Mouse (Mus musculus) cerebellum, postnatal 4 days (tissue): ENCODE measurements around the gene Bicdl1.

ENCODE experiments used
- DNase-seq, 2 experiments: peaks; one replicate each; pipeline ENCODE4 v3.0.0; 2022; ENCODE audit warnings: low spot score in 2 of 2, mixed read lengths in 1 of 2

The Bicdl1 gene

DNA sequence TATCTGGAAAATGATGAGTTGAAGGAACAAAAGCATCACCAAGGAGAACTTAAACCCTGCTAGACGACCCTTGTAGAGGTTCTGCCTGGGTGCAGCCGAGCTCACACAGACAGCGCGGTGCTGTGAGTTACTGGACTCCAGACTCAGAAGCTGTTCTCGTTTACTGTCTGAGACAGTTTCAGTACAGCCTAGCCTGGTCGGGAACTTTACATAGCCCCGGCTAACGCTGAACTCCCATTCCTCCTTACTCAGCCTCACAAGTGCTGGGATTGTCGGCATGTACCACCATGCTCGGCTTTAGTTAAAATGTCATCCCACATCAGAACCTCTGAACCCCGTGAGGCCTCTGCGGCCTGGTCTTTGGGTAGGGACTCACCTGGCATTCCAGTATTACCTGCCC is 62.4 kb downstream of the Bicdl1 start:
- DNase-seq = no peak

- no peak for DNase-seq
Measured at GRCm38 (mm10) chr5:115667894-115668293, 63.5 kb downstream of the Bicdl1 start.

DNA sequence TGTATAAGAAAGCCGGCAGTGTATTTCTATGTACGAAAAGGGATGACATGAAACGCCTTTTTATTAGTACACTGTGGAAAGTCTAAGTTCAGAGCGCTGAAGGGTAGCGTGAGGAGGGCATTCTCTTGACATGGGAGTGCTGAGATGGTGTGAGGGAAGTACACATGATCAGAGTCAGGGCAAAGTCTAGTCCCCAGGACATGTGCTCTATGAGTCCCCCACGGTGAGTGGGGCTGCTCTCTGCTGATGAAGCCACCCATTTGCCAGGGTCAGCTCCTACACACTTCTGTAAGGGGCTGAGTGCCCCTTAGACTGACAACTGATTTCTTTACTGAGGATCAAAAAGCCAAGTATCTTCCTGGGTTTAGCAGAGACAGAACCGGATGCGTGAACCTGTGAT is 64.2 kb downstream of the Bicdl1 start:
- DNase-seq = no peak

- DNase-seq = peak in 1 of 2 experiments; percentile 58
Measured at GRCm38 (mm10) chr5:115666366-115667065, 64.9 kb downstream of the Bicdl1 start.

GRCm38 (mm10) chr5:115662658-115663057 is 68.8 kb downstream of the Bicdl1 start:
- no peak for DNase-seq

GRCm38 (mm10) chr5:115658352-115658751 is 73.1 kb downstream of the Bicdl1 start:
- DNase-seq = no peak

DNA sequence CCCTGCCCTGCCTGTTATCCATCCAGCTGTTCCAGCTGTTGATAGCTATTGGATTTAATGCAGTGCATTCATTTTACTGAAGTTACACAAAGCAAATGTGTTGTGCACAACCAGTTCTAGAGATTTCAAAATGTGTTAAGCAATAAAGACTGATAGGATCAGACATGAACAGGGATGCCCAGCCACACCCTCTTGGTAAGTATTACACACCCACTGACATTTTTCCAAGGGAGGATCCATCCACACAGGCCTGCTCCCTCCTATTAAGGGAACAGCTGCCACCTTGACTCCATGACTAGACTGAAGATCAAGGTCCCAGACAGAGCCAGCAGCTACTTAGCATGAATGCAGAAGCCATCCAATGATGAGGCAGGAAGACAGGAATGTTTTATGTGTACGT is 74.2 kb downstream of the Bicdl1 start:
- no peak for DNase-seq

- no peak for DNase-seq
Measured at GRCm38 (mm10) chr5:115656677-115657076, 74.7 kb downstream of the Bicdl1 start.

GRCm38 (mm10) chr5:115653776-115654175 is 77.6 kb downstream of the Bicdl1 start:
- no peak for DNase-seq

- DNase-seq = peak; percentile 100
Measured at GRCm38 (mm10) chr5:115652681-115653575, 78.5 kb downstream of the Bicdl1 start.

- no peak for DNase-seq
Measured at GRCm38 (mm10) chr5:115651821-115652220, 79.6 kb downstream of the Bicdl1 start.

DNA sequence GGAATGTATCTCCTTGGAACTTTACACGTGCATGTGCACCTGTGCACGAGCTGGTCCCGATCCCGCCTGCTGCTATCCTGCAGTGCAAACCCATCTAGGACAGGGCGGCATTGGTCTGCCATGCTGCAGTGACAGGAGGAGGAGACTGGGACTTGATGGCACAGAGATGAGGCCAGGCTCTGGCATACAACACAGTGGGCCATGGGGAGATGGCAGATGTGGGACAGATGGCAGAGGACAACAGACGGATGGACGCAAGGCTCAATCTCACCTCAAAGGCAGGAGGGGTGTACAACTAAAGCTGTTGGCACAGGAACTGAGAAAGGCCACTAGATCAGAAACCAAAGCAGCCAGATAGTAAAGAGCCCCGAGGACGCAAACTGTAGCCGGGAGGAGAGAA is 80.5 kb downstream of the Bicdl1 start:
- no peak for DNase-seq

GRCm38 (mm10) chr5:115649699-115650098 is 81.7 kb downstream of the Bicdl1 start:
- DNase-seq = no peak

DNA sequence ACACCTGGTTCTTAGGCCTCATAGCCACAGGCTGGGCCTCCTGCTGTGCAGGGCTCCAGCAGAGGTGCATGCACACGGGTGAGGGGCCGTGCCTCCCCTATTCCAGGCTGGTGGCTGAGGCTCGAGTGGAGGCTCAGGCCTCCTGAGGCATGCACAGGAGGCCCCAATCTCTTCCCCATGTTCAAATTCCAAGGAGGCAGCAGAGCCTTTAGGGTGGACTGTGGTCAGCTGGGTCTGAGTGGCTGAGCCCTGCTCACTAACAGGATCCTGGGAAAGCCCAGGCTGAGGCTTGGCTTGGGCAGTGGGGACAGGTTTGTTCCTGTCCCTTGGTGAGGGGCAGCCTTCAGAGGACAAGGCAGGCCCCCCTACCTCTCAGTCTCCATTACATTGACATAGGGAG is 82.5 kb downstream of the Bicdl1 start:
- DNase-seq = no peak

DNA sequence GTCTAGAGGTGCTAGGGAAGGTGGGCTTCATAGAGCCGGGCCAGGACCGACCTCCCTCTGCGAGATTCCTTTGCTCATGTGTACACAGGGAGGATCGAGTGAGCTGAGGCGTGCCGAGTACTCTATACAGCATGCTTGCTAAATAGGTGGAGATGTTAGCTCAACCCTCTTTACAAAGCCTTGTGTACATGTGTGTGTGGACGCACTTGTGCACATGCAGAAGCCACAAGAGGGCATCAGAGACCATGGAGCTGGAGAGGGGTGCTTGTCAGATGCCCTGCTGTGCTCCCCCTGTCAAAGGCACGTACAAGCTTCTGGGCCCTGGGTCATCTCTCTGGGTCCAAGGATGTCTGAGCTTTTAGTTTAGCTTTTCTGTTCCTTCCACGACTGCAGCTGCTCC is 87.2 kb downstream of the Bicdl1 start:
- no peak for DNase-seq

- no peak for DNase-seq
Measured at GRCm38 (mm10) chr5:115635536-115635935, 95.9 kb downstream of the Bicdl1 start.

GRCm38 (mm10) chr5:115634046-115634445 is 97.4 kb downstream of the Bicdl1 start:
- no peak for DNase-seq

DNA sequence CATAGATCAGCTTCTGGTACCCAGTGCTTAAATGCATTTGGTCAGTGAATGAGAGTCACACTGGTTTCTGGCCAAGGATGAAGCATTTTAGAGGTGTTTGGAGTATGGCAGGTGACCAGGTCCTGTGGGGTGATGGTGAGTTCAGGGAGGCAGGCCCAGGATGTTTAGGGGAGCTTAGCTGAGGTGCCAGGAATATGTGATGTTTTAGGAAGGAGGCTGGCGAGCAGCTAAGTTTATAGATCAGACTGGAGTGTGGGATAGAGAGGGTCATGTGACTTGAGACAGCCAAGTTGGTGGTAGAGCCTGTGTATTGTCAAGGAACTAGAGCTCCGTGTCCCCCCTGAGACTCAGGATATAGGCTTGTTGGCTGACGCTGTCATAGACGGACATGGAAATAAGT is 98.4 kb downstream of the Bicdl1 start:
- DNase-seq = no peak

GRCm38 (mm10) chr5:115632358-115632714 is 99.1 kb downstream of the Bicdl1 start:
- peak in 1 of 2 experiments; percentile 44 for DNase-seq

DNA sequence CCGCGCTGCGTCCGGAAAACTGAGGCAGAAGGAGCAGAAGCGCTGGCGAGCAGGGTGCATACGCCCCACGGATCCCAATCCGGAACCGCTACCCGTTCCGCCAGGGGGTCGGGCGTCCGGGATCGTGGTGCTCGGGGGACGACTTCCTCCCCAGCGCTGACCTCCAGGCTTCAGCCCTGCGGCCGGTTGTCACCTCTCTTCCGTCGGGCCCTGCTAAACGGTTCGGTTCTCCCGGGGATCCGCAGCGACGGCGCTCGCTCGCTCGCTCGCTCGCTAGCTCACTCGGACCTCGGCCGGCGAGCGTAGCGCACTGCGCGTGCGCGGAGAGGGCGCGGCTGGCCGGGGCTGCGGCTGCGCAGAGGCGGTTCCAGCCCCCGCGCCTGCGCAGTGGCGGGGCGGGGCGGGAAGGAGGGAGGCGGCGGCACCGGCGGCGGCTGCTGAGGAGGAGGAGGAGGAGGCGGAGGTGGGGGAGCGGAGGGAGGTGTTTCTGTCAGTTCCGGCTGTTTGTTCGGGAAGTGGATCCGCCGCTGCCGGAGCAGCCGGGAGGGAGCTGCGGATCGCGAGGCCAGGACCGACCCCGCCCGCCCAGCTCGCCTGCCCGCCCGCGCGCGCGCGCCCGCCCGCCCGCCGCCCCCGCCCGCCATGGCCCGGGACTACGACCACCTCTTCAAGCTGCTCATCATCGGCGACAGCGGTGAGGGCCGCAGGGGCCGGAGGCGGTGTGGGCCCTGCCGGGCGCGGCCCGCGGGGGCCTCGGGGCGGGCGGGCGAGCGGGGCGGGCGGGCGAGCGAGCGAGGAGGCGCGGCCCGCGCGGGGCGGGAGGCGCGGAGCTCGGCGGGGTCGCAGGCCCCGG is 99.7 kb downstream of the Bicdl1 start, which contains the start of gene Rab35:
TSS of gene Rab35 (plus strand) at position 404 of the 853 bp plus-strand sequence.
- DNase-seq = peak; percentile 77 to 95

DNA sequence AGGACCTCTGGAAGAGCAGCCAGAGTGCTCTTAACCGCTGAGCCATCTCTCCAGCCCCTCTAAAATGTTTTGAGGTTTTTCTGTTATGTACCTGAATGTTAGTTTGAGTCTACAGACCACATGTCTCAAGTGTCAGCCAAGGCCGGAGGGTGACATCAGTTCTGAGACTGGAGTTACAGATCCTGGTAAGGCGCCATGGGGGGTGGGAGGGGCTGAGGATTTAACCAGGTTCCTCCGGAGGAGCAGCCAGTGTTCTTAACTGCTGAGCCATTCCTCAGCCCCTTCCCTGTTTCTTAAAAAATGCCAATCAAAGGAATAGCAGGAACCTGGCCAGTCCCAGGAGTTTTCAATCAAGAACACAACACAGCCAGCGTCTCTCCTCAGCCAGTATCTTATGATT is 101.1 kb downstream of the Bicdl1 start:
- no peak for DNase-seq

GRCm38 (mm10) chr5:115629672-115630071 is 101.7 kb downstream of the Bicdl1 start:
- no peak for DNase-seq
